Mouse (Mus musculus) forelimb bud, embryonic 11.5 days (tissue): ENCODE results near the gene Myadml2.
A peak's percentile ranks its signal among the peaks of the same experiment; 100 is the strongest.

ENCODE experiments used
- DNase-seq: peaks from one replicate; pipeline ENCODE4 v3.0.0-alpha.2; 2012; ENCODE audit warnings: low read depth, low spot score

The Myadml2 gene

GRCm38 (mm10) chr11:120629341-120629730, 18.6 kb downstream of the Myadml2 start:
- DNase-seq: no peak

GRCm38 (mm10) chr11:120628601-120629340, 19.2 kb downstream of the Myadml2 start:
- no peak for DNase-seq

- DNase-seq: no peak
These were observed 20.3 kb downstream of the Myadml2 start for GRCm38 (mm10) chr11:120627468-120628300.

- no peak for DNase-seq
These were observed 21.0 kb downstream of the Myadml2 start for GRCm38 (mm10) chr11:120626785-120627467.

- no peak for DNase-seq
These were observed 22.7 kb downstream of the Myadml2 start, which contains the start of gene Sirt7 for GRCm38 (mm10) chr11:120625152-120625775. TSS of gene Sirt7 (minus strand) at chr11:120625240.

GRCm38 (mm10) chr11:120624680-120625111, 23.3 kb downstream of the Myadml2 start:
- peak; percentile 78 for DNase-seq

GRCm38 (mm10) chr11:120623961-120624679, 23.8 kb downstream of the Myadml2 start:
- DNase-seq: peak; percentile 39

- DNase-seq: no peak
These were observed 25.2 kb downstream of the Myadml2 start for GRCm38 (mm10) chr11:120622805-120623204.

GRCm38 (mm10) chr11:120620195-120620594, 27.8 kb downstream of the Myadml2 start:
- DNase-seq: no peak

- DNase-seq: no peak
These were observed 29.1 kb downstream of the Myadml2 start for GRCm38 (mm10) chr11:120618619-120619535.

- DNase-seq: peak; percentile 89
These were observed 30.3 kb downstream of the Myadml2 start, which contains the start of gene Pcyt2 for GRCm38 (mm10) chr11:120617519-120618112. TSS of gene Pcyt2 (minus strand) at chr11:120617936.

- DNase-seq: no peak
These were observed 31.2 kb downstream of the Myadml2 start for GRCm38 (mm10) chr11:120616617-120617294.

- no peak for DNase-seq
These were observed 32.3 kb downstream of the Myadml2 start for GRCm38 (mm10) chr11:120615606-120616203.

GRCm38 (mm10) chr11:120615167-120615566, 32.8 kb downstream of the Myadml2 start:
- no peak for DNase-seq

GRCm38 (mm10) chr11:120613976-120614375, 34.0 kb downstream of the Myadml2 start:
- DNase-seq: no peak

- DNase-seq: no peak
These were observed 34.4 kb downstream of the Myadml2 start for GRCm38 (mm10) chr11:120613481-120613972.

GRCm38 (mm10) chr11:120612763-120613162, 35.2 kb downstream of the Myadml2 start:
- peak; percentile 62 for DNase-seq

- DNase-seq: no peak
These were observed 37.4 kb downstream of the Myadml2 start for GRCm38 (mm10) chr11:120610477-120611046.
